ENCODE assay signal across 8 mouse cellular contexts in the genomic region with DNA sequence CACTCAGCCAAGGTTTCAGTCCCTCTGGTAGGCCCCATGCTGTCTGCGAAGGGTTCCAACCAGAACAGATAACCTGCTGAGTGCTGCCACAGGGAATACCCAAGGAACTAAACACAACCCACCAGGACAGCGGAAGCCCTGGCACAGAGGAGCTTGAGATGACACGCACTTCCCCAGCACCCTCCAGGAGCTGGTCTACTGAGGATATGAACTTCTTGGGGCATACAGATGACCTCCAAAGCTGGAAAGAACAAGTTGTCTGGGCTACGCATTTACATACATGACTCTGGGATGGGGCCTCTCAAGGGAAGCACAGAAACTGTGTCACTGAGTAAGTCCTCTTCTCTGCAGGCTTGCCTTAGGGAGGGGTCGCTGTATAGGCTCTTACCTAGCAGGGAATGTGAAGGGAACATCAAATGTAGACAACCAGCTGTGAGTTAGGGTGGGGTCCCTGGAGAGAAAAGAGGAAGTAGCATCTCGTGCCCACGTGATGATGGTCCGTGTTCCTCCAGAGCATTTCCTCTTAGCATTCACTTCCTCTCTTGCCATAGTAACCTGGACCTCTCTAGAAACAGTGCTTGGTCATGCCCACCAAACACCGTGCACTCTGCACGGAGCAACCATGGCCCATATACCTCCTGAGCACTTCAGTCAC. TPM values are rescaled to one million over a fixed set of nuclear protein-coding genes. Genes with fewer than 3 reads are reported as not detected.
DNase-seq lines count a peak whose midpoint lies in the region; ATAC-seq lines count a peak whose summit lies in the region.

No protein-coding gene starts in this region.

- no peaks in the 10 kb centered on the region for H3K36me3 ChIP-seq in heart, embryonic 13.5 days

- 75% methylated on average over 10 of the region's 10 CpGs for WGBS in heart, embryonic 13.5 days

- H3K9me3 ChIP-seq in heart, embryonic 13.5 days, result no peaks in the 10 kb centered on the region

- H3K9ac ChIP-seq in heart, embryonic 13.5 days, result no peak overlapping the region

- intact Hi-C loops in left cerebral cortex, postnatal 4 days (cut with DNase I), result no loop called here

- H3K4me3 ChIP-seq in heart, embryonic 13.5 days, result no peak overlapping the region

- no peak for ATAC-seq in heart, embryonic 13.5 days (ENCODE audit: extremely low read depth, insufficient number of reproducible peaks, low FRiP score, low TSS enrichment)
- ATAC-seq in erythroblast, adult 5-6 weeks (replicated peaks; ENCODE audit: low FRiP score, poor library complexity, severe bottlenecking), result no peak

- H3K4me2 ChIP-seq in heart, embryonic 13.5 days, result no peak overlapping the region

- peak; percentile 84 to 88 for DNase-seq in B cell, adult 2 months
- peak; percentile 38 for DNase-seq in ES-CJ7 (ENCODE audit: low read depth, low spot score)
- DNase-seq in monocyte, adult 2 months (ENCODE audit: low read depth in 1 of 2, low spot score in 2 of 2), result peak; percentile 78 to 79
- no peak for DNase-seq in left cerebral cortex, postnatal 4 days
- DNase-seq in left cerebral cortex, adult 11 months (ENCODE audit: low spot score), result no peak
- DNase-seq in right cerebral cortex, adult 2 months (ENCODE audit: low spot score in 2 of 2), result no peak

- 0 out of 2 replicates have a peak overlapping the region, but pooled peaks have one; percentile 13 for H3K27ac ChIP-seq in heart, embryonic 13.5 days (replicated peaks)

- peaks cover 66% of the 10 kb centered on the region for H3K4me1 ChIP-seq in heart, embryonic 13.5 days

- no peaks in the 10 kb centered on the region for H3K27me3 ChIP-seq in heart, embryonic 13.5 days (replicated peaks)

RNA-seq across cellular contexts. Expression of a gene that starts 30.2 kb away (rescaled TPM):
- polyA plus RNA-seq in heart, embryonic 13.5 days (2015; fragmentation: Nextera tagmentation; extraction: Ambion mirVana), result 15.3 and 15.7 TPM in 2 replicates
- total RNA-seq in left cerebral cortex, postnatal 4 days (2021), result 100 to 1,000 TPM; 133 to 136 TPM
- total RNA-seq in erythroblast, adult 5-6 weeks (2015; ENCODE audit: low replicate concordance), result 8.1 and 15.9 TPM in 2 replicates
- total RNA-seq in erythroblast, adult 5-6 weeks (2017; ENCODE audit: low replicate concordance), result 11.3 and 12.1 TPM in 2 replicates

Comparison
In these comparisons a context has a peak if more than half of its experiments do, and no peak if none do; other contexts are left out.
1. DNase-seq: peak in B cell, adult 2 months (2 of 2), ES-CJ7 (single experiment) and monocyte, adult 2 months (2 of 2); none in left cerebral cortex, postnatal 4 days (single experiment), left cerebral cortex, adult 11 months (single experiment) and right cerebral cortex, adult 2 months (0 of 2).
2. RNA of a gene that starts 30.2 kb away (total RNA-seq): 133 to 136 TPM in left cerebral cortex, postnatal 4 days; 8.1 to 15.9 TPM in erythroblast, adult 5-6 weeks; every median in the first group is over 4 times any median in the second.